Mouse (Mus musculus): ENCODE results near the gene Cacna1c. TPM values are rescaled to one million over a fixed set of nuclear protein-coding genes. Genes with fewer than 3 reads are reported as not detected.

The Cacna1c gene
- polyA plus RNA-seq, 1 experiment = 1.0 TPM

DNA sequence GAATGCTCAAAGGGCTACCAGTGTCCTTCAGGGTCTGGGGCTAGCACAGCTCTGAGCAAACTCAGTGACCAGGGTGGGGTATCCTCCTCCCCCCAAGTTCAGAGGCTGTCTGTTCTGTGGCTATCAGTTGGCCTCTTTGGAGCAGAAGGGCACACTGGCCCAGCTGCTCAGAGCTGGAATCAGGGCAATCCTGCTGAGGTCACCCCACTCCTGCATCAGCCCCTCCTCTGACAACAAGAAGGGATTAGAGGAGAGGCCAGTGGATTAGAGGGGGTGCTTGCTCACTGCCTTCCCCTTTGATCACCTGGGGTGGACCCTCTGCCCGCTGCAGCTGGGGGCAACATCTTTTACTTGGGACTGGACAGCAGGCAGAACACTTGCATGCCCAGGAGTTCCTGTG, 40.0 kb upstream of the Cacna1c start, which contains the start of gene Cacna2d4:
Gene Cacna2d4, plus strand, starts transcription at position 286 of the 400 bp plus-strand sequence.
- Histone ChIP-seq H3K9ac (ENCODE audit: low read depth, poor library complexity, severe bottlenecking) (no peak within 1 kb of the TSS), H3K9me3 (replicated peaks; ENCODE audit: control insufficient read depth, insufficient read depth, low read length, poor library complexity, severe bottlenecking) (no peaks in the 10 kb centered on the region), H3K27ac (ENCODE audit: insufficient read depth, low read length) (no peak within 1 kb of the TSS), H3K27me3 (ENCODE audit: control insufficient read depth, insufficient read depth, low read length, poor library complexity, severe bottlenecking) (no peaks in the 10 kb centered on the region), H3K4me1 (ENCODE audit: control insufficient read depth, insufficient read depth, low read length) (no peaks in the 10 kb centered on the region), H3K36me3 (ENCODE audit: control insufficient read depth, insufficient read depth, low read length, poor library complexity, severe bottlenecking) (no peaks in the 10 kb centered on the region), H3K4me3 (ENCODE audit: low read depth, low read length) (no peak within 1 kb of the TSS)
- TF ChIP-seq POLR2A (IDR thresholded peaks at IDR 0.05; ENCODE audit: insufficient read depth, low read length) (no peak), EP300 (IDR thresholded peaks at IDR 0.05; ENCODE audit: insufficient read depth, low read depth, low read length) (no peak), CTCF (IDR thresholded peaks at IDR 0.05; ENCODE audit: low read depth, low read length) (no peak)

DNA sequence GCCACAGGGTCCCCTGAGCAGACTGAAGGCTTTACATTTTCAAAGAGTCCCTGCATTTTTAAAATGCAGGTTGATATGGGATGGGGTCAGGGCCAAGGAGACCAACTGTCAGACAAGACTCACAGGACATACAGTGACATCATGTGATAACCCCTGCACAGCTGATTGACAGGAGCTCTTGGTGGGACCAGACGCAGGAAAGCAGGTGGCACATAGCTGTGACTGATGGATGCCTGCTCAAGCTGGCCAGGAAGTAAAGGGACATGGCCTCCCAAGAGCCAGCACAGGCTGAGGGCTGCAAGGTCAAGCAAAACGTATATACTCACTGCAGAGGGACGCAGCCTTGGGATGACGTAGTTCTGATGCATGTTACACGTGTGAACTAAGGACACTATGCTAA, 39.2 kb upstream of the Cacna1c start:
- Histone ChIP-seq H3K4me3 (ENCODE audit: low read depth, low read length) (no peak overlapping the region), H3K27ac (ENCODE audit: insufficient read depth, low read length) (no peak overlapping the region), H3K36me3 (ENCODE audit: control insufficient read depth, insufficient read depth, low read length, poor library complexity, severe bottlenecking) (no peaks in the 10 kb centered on the region), H3K27me3 (ENCODE audit: control insufficient read depth, insufficient read depth, low read length, poor library complexity, severe bottlenecking) (no peaks in the 10 kb centered on the region), H3K4me1 (ENCODE audit: control insufficient read depth, insufficient read depth, low read length) (no peaks in the 10 kb centered on the region), H3K9me3 (replicated peaks; ENCODE audit: control insufficient read depth, insufficient read depth, low read length, poor library complexity, severe bottlenecking) (no peaks in the 10 kb centered on the region), H3K9ac (ENCODE audit: low read depth, poor library complexity, severe bottlenecking) (no peak overlapping the region)
- TF ChIP-seq POLR2A (IDR thresholded peaks at IDR 0.05; ENCODE audit: insufficient read depth, low read length) (no peak), CTCF (IDR thresholded peaks at IDR 0.05; ENCODE audit: low read depth, low read length) (no peak), EP300 (IDR thresholded peaks at IDR 0.05; ENCODE audit: insufficient read depth, low read depth, low read length) (no peak)

- no peak for TF ChIP-seq POLR2A (IDR thresholded peaks at IDR 0.05; ENCODE audit: insufficient read depth, low read length)
- no peak for TF ChIP-seq CTCF (IDR thresholded peaks at IDR 0.05; ENCODE audit: low read depth, low read length)
- TF ChIP-seq EP300 (IDR thresholded peaks at IDR 0.05; ENCODE audit: insufficient read depth, low read depth, low read length) = no peak
- Histone ChIP-seq H3K4me3 (ENCODE audit: low read depth, low read length) (no peak overlapping the region), H3K9ac (ENCODE audit: low read depth, poor library complexity, severe bottlenecking) (no peak overlapping the region), H3K9me3 (replicated peaks; ENCODE audit: control insufficient read depth, insufficient read depth, low read length, poor library complexity, severe bottlenecking) (no peaks in the 10 kb centered on the region), H3K36me3 (ENCODE audit: control insufficient read depth, insufficient read depth, low read length, poor library complexity, severe bottlenecking) (no peaks in the 10 kb centered on the region), H3K27ac (ENCODE audit: insufficient read depth, low read length) (no peak overlapping the region), H3K27me3 (ENCODE audit: control insufficient read depth, insufficient read depth, low read length, poor library complexity, severe bottlenecking) (no peaks in the 10 kb centered on the region), H3K4me1 (ENCODE audit: control insufficient read depth, insufficient read depth, low read length) (no peaks in the 10 kb centered on the region)
Measured at GRCm38 (mm10) chr6:119233066-119233465, 36.8 kb upstream of the Cacna1c start.

GRCm38 (mm10) chr6:119228861-119229603, 32.8 kb upstream of the Cacna1c start:
- no peaks in the 10 kb centered on the region for H3K36me3 ChIP-seq (ENCODE audit: control insufficient read depth, insufficient read depth, low read length, poor library complexity, severe bottlenecking)

GRCm38 (mm10) chr6:119227001-119227400, 30.8 kb upstream of the Cacna1c start:
- Histone ChIP-seq H3K9me3 (replicated peaks; ENCODE audit: control insufficient read depth, insufficient read depth, low read length, poor library complexity, severe bottlenecking) (no peaks in the 10 kb centered on the region), H3K36me3 (ENCODE audit: control insufficient read depth, insufficient read depth, low read length, poor library complexity, severe bottlenecking) (no peaks in the 10 kb centered on the region), H3K27ac (ENCODE audit: insufficient read depth, low read length) (no peak overlapping the region), H3K4me3 (ENCODE audit: low read depth, low read length) (no peak overlapping the region), H3K27me3 (ENCODE audit: control insufficient read depth, insufficient read depth, low read length, poor library complexity, severe bottlenecking) (no peaks in the 10 kb centered on the region), H3K9ac (ENCODE audit: low read depth, poor library complexity, severe bottlenecking) (no peak overlapping the region), H3K4me1 (ENCODE audit: control insufficient read depth, insufficient read depth, low read length) (no peaks in the 10 kb centered on the region)
- no peak for TF ChIP-seq POLR2A (IDR thresholded peaks at IDR 0.05; ENCODE audit: insufficient read depth, low read length)
- TF ChIP-seq CTCF (IDR thresholded peaks at IDR 0.05; ENCODE audit: low read depth, low read length) = no peak
- no peak for TF ChIP-seq EP300 (IDR thresholded peaks at IDR 0.05; ENCODE audit: insufficient read depth, low read depth, low read length)

More at GRCm38 (mm10) chr6:119228861-119229603, 32.8 kb upstream of the Cacna1c start:
- Histone ChIP-seq H3K4me3 (ENCODE audit: low read depth, low read length) (no peak overlapping the region), H3K4me1 (ENCODE audit: control insufficient read depth, insufficient read depth, low read length) (no peaks in the 10 kb centered on the region), H3K9me3 (replicated peaks; ENCODE audit: control insufficient read depth, insufficient read depth, low read length, poor library complexity, severe bottlenecking) (no peaks in the 10 kb centered on the region), H3K27me3 (ENCODE audit: control insufficient read depth, insufficient read depth, low read length, poor library complexity, severe bottlenecking) (no peaks in the 10 kb centered on the region), H3K9ac (ENCODE audit: low read depth, poor library complexity, severe bottlenecking) (no peak overlapping the region), H3K27ac (ENCODE audit: insufficient read depth, low read length) (no peak overlapping the region)
- TF ChIP-seq CTCF (IDR thresholded peaks at IDR 0.05; ENCODE audit: low read depth, low read length) = no peak
- no peak for TF ChIP-seq POLR2A (IDR thresholded peaks at IDR 0.05; ENCODE audit: insufficient read depth, low read length)

DNA sequence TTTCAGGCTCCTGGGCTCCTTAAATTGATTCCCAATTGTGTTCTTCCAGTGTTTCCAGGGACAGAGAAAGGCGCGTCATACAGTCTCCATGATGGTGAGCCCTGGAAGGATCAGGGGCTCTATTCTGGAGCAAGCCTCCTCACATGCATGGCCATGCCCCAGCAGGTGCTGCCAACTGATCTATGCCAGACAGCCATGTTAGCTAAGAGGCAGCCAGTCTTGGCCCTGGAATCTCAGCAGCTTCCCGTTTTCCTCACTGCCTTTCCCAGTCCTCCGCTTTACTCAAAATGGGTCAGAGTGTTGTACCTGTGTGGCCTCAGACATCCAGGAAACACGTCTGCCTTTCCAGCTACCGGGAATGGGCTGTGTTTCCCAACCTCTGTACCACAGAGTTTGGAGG, 29.5 kb upstream of the Cacna1c start:
- no peak for TF ChIP-seq CTCF (IDR thresholded peaks at IDR 0.05; ENCODE audit: low read depth, low read length)
- no peak for TF ChIP-seq POLR2A (IDR thresholded peaks at IDR 0.05; ENCODE audit: insufficient read depth, low read length)
- TF ChIP-seq EP300 (IDR thresholded peaks at IDR 0.05; ENCODE audit: insufficient read depth, low read depth, low read length) = no peak
- Histone ChIP-seq H3K27ac (ENCODE audit: insufficient read depth, low read length) (no peak overlapping the region), H3K9me3 (replicated peaks; ENCODE audit: control insufficient read depth, insufficient read depth, low read length, poor library complexity, severe bottlenecking) (no peaks in the 10 kb centered on the region)

More for the DNA sequence above, 29.5 kb upstream of the Cacna1c start:
- Histone ChIP-seq H3K9ac (ENCODE audit: low read depth, poor library complexity, severe bottlenecking) (no peak overlapping the region), H3K4me1 (ENCODE audit: control insufficient read depth, insufficient read depth, low read length) (no peaks in the 10 kb centered on the region), H3K27me3 (ENCODE audit: control insufficient read depth, insufficient read depth, low read length, poor library complexity, severe bottlenecking) (no peaks in the 10 kb centered on the region), H3K36me3 (ENCODE audit: control insufficient read depth, insufficient read depth, low read length, poor library complexity, severe bottlenecking) (no peaks in the 10 kb centered on the region), H3K4me3 (ENCODE audit: low read depth, low read length) (no peak overlapping the region)

Data from ES-Bruce4 (cell line).